Mouse (Mus musculus) retina, postnatal 1 day (tissue): ENCODE measurements around the gene Hmx3.

ENCODE experiments used
- DNase-seq: peaks from one replicate; pipeline ENCODE4 v3.0.0-alpha.2; 2012

The Hmx3 gene

GRCm38 (mm10) chr7:131556541-131557271, 14.0 kb downstream of the Hmx3 start:
- peak; percentile 55 for DNase-seq

GRCm38 (mm10) chr7:131557751-131558150, 15.1 kb downstream of the Hmx3 start:
- DNase-seq: no peak

GRCm38 (mm10) chr7:131559986-131560696, 17.5 kb downstream of the Hmx3 start, which contains the start of gene Bub3:
TSS of gene Bub3 (plus strand) at chr7:131560222.
- peak; percentile 97 for DNase-seq

GRCm38 (mm10) chr7:131560697-131561042, 18.0 kb downstream of the Hmx3 start:
- DNase-seq: no peak

- no peak for DNase-seq
Observed at GRCm38 (mm10) chr7:131575246-131575645, 32.6 kb downstream of the Hmx3 start.

- no peak for DNase-seq
Observed at GRCm38 (mm10) chr7:131582178-131582577, 39.5 kb downstream of the Hmx3 start.

- DNase-seq: no peak
Observed at GRCm38 (mm10) chr7:131585551-131585950, 42.9 kb downstream of the Hmx3 start.
